Comparison of ENCODE assay signal across 10 mouse cellular contexts in genomic region chr2:32734933-32735332, GRCm38 (mm10). TPM values are rescaled to one million over a fixed set of nuclear protein-coding genes. Genes with fewer than 3 reads are reported as not detected.
DNase-seq lines count a peak whose midpoint lies in the region; ATAC-seq and TF ChIP-seq lines count a peak whose summit lies in the region.
"Had no signal": no experiment of that assay in that cellular context is flagged by ENCODE, and none has a peak within 500 bp of the region (broad histone marks: within the 10 kb centered on the region; RNA-seq: fewer than 3 reads in every experiment).

No protein-coding gene starts in this region.

- 0 out of 2 replicates have a peak overlapping the region, but pooled peaks have one; percentile 25 for H3K27ac ChIP-seq in midbrain, embryonic 12.5 days (replicated peaks)
- H3K27ac ChIP-seq in midbrain, postnatal 0 days (ENCODE audit: low read depth, low read length): no peak overlapping the region
- peak overlapping the region; percentile 65 for H3K27ac ChIP-seq in heart, embryonic 14.5 days (replicated peaks in 1 of 2; ENCODE audit: control insufficient read depth in 1 of 2, insufficient read depth in 1 of 2, low read depth in 2 of 2, low read length in 2 of 2)
- H3K27ac ChIP-seq: neural tube, embryonic 12.5 days had no signal

- TF ChIP-seq CTCF in midbrain, postnatal 0 days (IDR thresholded peaks at IDR 0.05): no peak

- H3K4me1 ChIP-seq in midbrain, embryonic 12.5 days: peaks cover 6% of the 10 kb centered on the region; the same call in 1 of the 2 replicates
- H3K4me1 ChIP-seq in midbrain, postnatal 0 days (ENCODE audit: insufficient read depth, low read length): no peaks in the 10 kb centered on the region
- H3K4me1 ChIP-seq in heart, embryonic 14.5 days (ENCODE audit: control insufficient read depth in 2 of 2, insufficient read depth in 2 of 2, low read length in 2 of 2): peaks cover 6 to 16% of the 10 kb centered on the region in 2 experiments

- H3K4me3 ChIP-seq in midbrain, embryonic 12.5 days: no peak overlapping the region
- no peak overlapping the region for H3K4me3 ChIP-seq in midbrain, postnatal 0 days (ENCODE audit: low read depth, low read length)
- H3K4me3 ChIP-seq in heart, embryonic 14.5 days (ENCODE audit: control insufficient read depth in 1 of 2, insufficient read depth in 1 of 2, low read depth in 1 of 2, low read length in 2 of 2): no peak overlapping the region
- H3K4me3 ChIP-seq: neural tube, embryonic 12.5 days had no signal

- no peak for ATAC-seq in midbrain, embryonic 12.5 days (ENCODE audit: low FRiP score, low read depth)
- no peak for ATAC-seq in midbrain, postnatal 0 days (ENCODE audit: low FRiP score)
- ATAC-seq in heart, embryonic 14.5 days (ENCODE audit: insufficient number of reproducible peaks, insufficient read depth, low FRiP score, low read depth): peak; percentile 66

- no peak overlapping the region for H3K9ac ChIP-seq in midbrain, embryonic 12.5 days (replicated peaks)
- H3K9ac ChIP-seq in midbrain, postnatal 0 days (replicated peaks; ENCODE audit: low read length, poor library complexity, severe bottlenecking): no peak overlapping the region
- no peak overlapping the region for H3K9ac ChIP-seq in heart, embryonic 14.5 days (ENCODE audit: low read length)
- H3K9ac ChIP-seq: neural tube, embryonic 12.5 days had no signal

- H3K27me3 ChIP-seq in midbrain, embryonic 12.5 days: no peaks in the 10 kb centered on the region
- no peaks in the 10 kb centered on the region for H3K27me3 ChIP-seq in midbrain, postnatal 0 days (ENCODE audit: insufficient read depth, low read length)
- H3K27me3 ChIP-seq in heart, embryonic 14.5 days (ENCODE audit: control insufficient read depth, insufficient read depth, low read length): peaks cover 4% of the 10 kb centered on the region; the same call in 1 of the 2 replicates
- H3K27me3 ChIP-seq: neural tube, embryonic 12.5 days had no signal

- intact Hi-C loops in left cerebral cortex, postnatal 36 days (cut with DNase I): no loop called here

- H3K4me2 ChIP-seq in midbrain, embryonic 12.5 days (replicated peaks): no peak overlapping the region
- no peak overlapping the region for H3K4me2 ChIP-seq in midbrain, postnatal 0 days (ENCODE audit: low read depth, low read length, poor library complexity, severe bottlenecking)
- H3K4me2 ChIP-seq in heart, embryonic 14.5 days (ENCODE audit: low read length): 0 out of 2 replicates have a peak overlapping the region, but pooled peaks have one; percentile 1
- H3K4me2 ChIP-seq: neural tube, embryonic 12.5 days had no signal

- H3K9me3 ChIP-seq in midbrain, embryonic 12.5 days: no peaks in the 10 kb centered on the region
- H3K9me3 ChIP-seq in midbrain, postnatal 0 days (ENCODE audit: low read length): no peaks in the 10 kb centered on the region
- H3K9me3 ChIP-seq in heart, embryonic 14.5 days (ENCODE audit: control insufficient read depth, low read length): no peaks in the 10 kb centered on the region
- H3K9me3 ChIP-seq: neural tube, embryonic 12.5 days had no signal

- H3K36me3 ChIP-seq in midbrain, embryonic 12.5 days: no peaks in the 10 kb centered on the region
- H3K36me3 ChIP-seq in midbrain, postnatal 0 days (ENCODE audit: insufficient read depth, low read length): no peaks in the 10 kb centered on the region
- H3K36me3 ChIP-seq in heart, embryonic 14.5 days (ENCODE audit: control insufficient read depth, insufficient read depth, low read length): no peaks in the 10 kb centered on the region
- H3K36me3 ChIP-seq: neural tube, embryonic 12.5 days had no signal

- no peak for DNase-seq in midbrain, postnatal 0 days (ENCODE audit: low spot score)
- peak; percentile 65 to 81 for DNase-seq in kidney, postnatal 4 days
- peak; percentile 77 to 89 for DNase-seq in lung, postnatal 4 days
- no peak for DNase-seq in thymus, postnatal 0 days (ENCODE audit: low spot score)
- no peak for DNase-seq in left cerebral cortex, postnatal 36 days (ENCODE audit: low spot score in 2 of 2)
- DNase-seq in left cerebral cortex, adult 9 months (ENCODE audit: low spot score in 2 of 2): no peak
- DNase-seq: cerebellum, postnatal 25 days had no signal

- 60% methylated on average over 4 of the region's 4 CpGs for WGBS in midbrain, embryonic 12.5 days
- 43% methylated on average over 4 of the region's 4 CpGs for WGBS in midbrain, postnatal 0 days
- 39% methylated on average over 4 of the region's 4 CpGs for WGBS in heart, embryonic 14.5 days

RNA-seq across cellular contexts. Expression of gene 6330409D20Rik, which starts 5.9 kb away (rescaled TPM):
- polyA plus RNA-seq in midbrain, embryonic 12.5 days (2016; fragmentation: Nextera tagmentation; extraction: Ambion mirVana): 2.8 and 3.5 TPM in 2 replicates
- total RNA-seq in midbrain, postnatal 0 days (2014; rRNA removed): 2.5 and 3.8 TPM in 2 replicates
- polyA plus RNA-seq in midbrain, postnatal 0 days (2015; fragmentation: Nextera tagmentation; extraction: Ambion mirVana): 3.7 and 4.0 TPM in 2 replicates
- polyA plus RNA-seq in heart, embryonic 14.5 days (2014; fragmentation: Nextera tagmentation; extraction: Ambion mirVana): 0.68 TPM in 1 of 2 replicates, not detected in the other
- polyA plus RNA-seq in thymus, postnatal 0 days (2015; fragmentation: Nextera tagmentation; extraction: Ambion mirVana): 0.26 and 0.44 TPM in 2 replicates
- total RNA-seq in left cerebral cortex, postnatal 36 days (2021): 1 to 10 TPM; 2.5 to 3.2 TPM

RNA-seq across cellular contexts. Expression of gene Sh2d3c, which starts 14.1 kb away (rescaled TPM):
- 34.6 and 41.1 TPM in 2 replicates for polyA plus RNA-seq in midbrain, embryonic 12.5 days (2016; fragmentation: Nextera tagmentation; extraction: Ambion mirVana)
- 43.7 and 46.2 TPM in 2 replicates for total RNA-seq in midbrain, postnatal 0 days (2014; rRNA removed)
- 54.4 and 54.6 TPM in 2 replicates for polyA plus RNA-seq in midbrain, postnatal 0 days (2015; fragmentation: Nextera tagmentation; extraction: Ambion mirVana)
- polyA plus RNA-seq in heart, embryonic 14.5 days (2014; fragmentation: Nextera tagmentation; extraction: Ambion mirVana): 23.7 and 27.7 TPM in 2 replicates
- 20.7 and 23.4 TPM in 2 replicates for polyA plus RNA-seq in thymus, postnatal 0 days (2015; fragmentation: Nextera tagmentation; extraction: Ambion mirVana)
- total RNA-seq in left cerebral cortex, postnatal 36 days (2021): 10 to 100 TPM; 33.3 to 45.8 TPM

RNA-seq across cellular contexts. Expression of gene Cdk9, which starts 22.1 kb away (rescaled TPM):
- polyA plus RNA-seq in midbrain, embryonic 12.5 days (2016; fragmentation: Nextera tagmentation; extraction: Ambion mirVana): 99.3 and 103 TPM in 2 replicates
- total RNA-seq in midbrain, postnatal 0 days (2014; rRNA removed): 88.1 and 92.4 TPM in 2 replicates
- 58.2 and 59.4 TPM in 2 replicates for polyA plus RNA-seq in midbrain, postnatal 0 days (2015; fragmentation: Nextera tagmentation; extraction: Ambion mirVana)
- polyA plus RNA-seq in heart, embryonic 14.5 days (2014; fragmentation: Nextera tagmentation; extraction: Ambion mirVana): 44.5 and 45.3 TPM in 2 replicates
- polyA plus RNA-seq in thymus, postnatal 0 days (2015; fragmentation: Nextera tagmentation; extraction: Ambion mirVana): 125 and 146 TPM in 2 replicates
- total RNA-seq in left cerebral cortex, postnatal 36 days (2021): 100 to 1,000 TPM; 105 to 117 TPM

RNA-seq across cellular contexts. Expression of gene Tor2a, which starts 22.1 kb away (rescaled TPM):
- polyA plus RNA-seq in midbrain, embryonic 12.5 days (2016; fragmentation: Nextera tagmentation; extraction: Ambion mirVana): 50.2 and 53.4 TPM in 2 replicates
- total RNA-seq in midbrain, postnatal 0 days (2014; rRNA removed): 43.8 and 72.8 TPM in 2 replicates
- 42.0 and 44.9 TPM in 2 replicates for polyA plus RNA-seq in midbrain, postnatal 0 days (2015; fragmentation: Nextera tagmentation; extraction: Ambion mirVana)
- 38.0 and 42.7 TPM in 2 replicates for polyA plus RNA-seq in heart, embryonic 14.5 days (2014; fragmentation: Nextera tagmentation; extraction: Ambion mirVana)
- polyA plus RNA-seq in thymus, postnatal 0 days (2015; fragmentation: Nextera tagmentation; extraction: Ambion mirVana): 86.3 and 91.9 TPM in 2 replicates
- total RNA-seq in left cerebral cortex, postnatal 36 days (2021): 10 to 100 TPM; 27.8 to 29.9 TPM

RNA-seq across cellular contexts. Expression of gene Fpgs, which starts 31.0 kb away (rescaled TPM):
- polyA plus RNA-seq in midbrain, embryonic 12.5 days (2016; fragmentation: Nextera tagmentation; extraction: Ambion mirVana): 17.9 and 19.1 TPM in 2 replicates
- 24.6 and 25.9 TPM in 2 replicates for total RNA-seq in midbrain, postnatal 0 days (2014; rRNA removed)
- 25.1 and 29.6 TPM in 2 replicates for polyA plus RNA-seq in midbrain, postnatal 0 days (2015; fragmentation: Nextera tagmentation; extraction: Ambion mirVana)
- polyA plus RNA-seq in heart, embryonic 14.5 days (2014; fragmentation: Nextera tagmentation; extraction: Ambion mirVana): 12.1 and 12.2 TPM in 2 replicates
- 21.0 and 24.1 TPM in 2 replicates for polyA plus RNA-seq in thymus, postnatal 0 days (2015; fragmentation: Nextera tagmentation; extraction: Ambion mirVana)
- 10 to 100 TPM in 1 of 2 experiments, 1 to 10 TPM in 1; 6.0 to 10.5 TPM for total RNA-seq in left cerebral cortex, postnatal 36 days (2021)

Comparison
In these comparisons a context has a peak if more than half of its experiments do, and no peak if none do; other contexts are left out.
1. DNase-seq: peak in kidney, postnatal 4 days (2 of 2) and lung, postnatal 4 days (2 of 2); none in midbrain, postnatal 0 days (single experiment), thymus, postnatal 0 days (single experiment), left cerebral cortex, postnatal 36 days (0 of 2) and left cerebral cortex, adult 9 months (0 of 2).